Mouse (Mus musculus) liver, embryonic 14.5 days (tissue): ENCODE results near the gene Evx1. TPM values are rescaled to one million over a fixed set of nuclear protein-coding genes. Genes with fewer than 3 reads are reported as not detected.

ENCODE experiments used
- ATAC-seq: fragments of 200-750 bp; cut with Nextera tagmentation; 2 replicates; pipeline ENCODE4 v1.8.0; 2017; ENCODE audit warnings: moderate number of reproducible peaks, mild to moderate bottlenecking, moderate library complexity; ENCODE audit not compliant: insufficient read depth
- DNase-seq, 3 experiments: peaks; one replicate each; pipeline ENCODE4 v3.0.0-alpha.2; 2012 to 2013; ENCODE audit warnings: low read depth in 3 of 3, low spot score in 3 of 3
- H3K27ac ChIP-seq: fragments of 300-500 bp; sonication (generic); 2 replicates; pipeline ENCODE4 v1.5.1; 2014; ENCODE audit warnings: moderate library complexity, mild to moderate bottlenecking, control low read depth, inconsistent platforms
- H3K27me3 ChIP-seq: fragments of 300-500 bp; sonication (generic); 2 replicates; pipeline ENCODE4 v1.6.1; 2014; ENCODE audit warnings: mild to moderate bottlenecking, low read length, moderate library complexity; ENCODE audit not compliant: control insufficient read depth, insufficient read depth
- H3K36me3 ChIP-seq: fragments of 300-500 bp; sonication (generic); replicated peaks from 2 replicates; pipeline ENCODE4 v1.6.1; 2014; ENCODE audit warnings: low read depth; ENCODE audit not compliant: control insufficient read depth, insufficient read depth
- H3K4me1 ChIP-seq, 2 experiments: fragments of 200-500 bp in 1 of 2; fragments of 300-500 bp in 1 of 2; sonication (generic) in 1 of 2; replicated peaks; 2 replicates each; pipeline ENCODE4 v1.6.1; 2012 to 2014; ENCODE audit warnings: antibody characterized with exemption in 1 of 2, inconsistent platforms in 1 of 2, low read length in 1 of 2; ENCODE audit not compliant: control insufficient read depth in 2 of 2, insufficient read depth in 2 of 2
- H3K4me2 ChIP-seq: fragments of 300-500 bp; sonication (generic); 2 replicates; pipeline ENCODE4 v1.6.1; 2014; ENCODE audit warnings: low read depth, mild to moderate bottlenecking, control low read depth, moderate library complexity
- H3K4me3 ChIP-seq, 2 experiments: fragments of 200-500 bp in 1 of 2; fragments of 300-500 bp in 1 of 2; sonication (generic) in 1 of 2; 2 replicates each; pipeline ENCODE4 v1.5.1; 2012 to 2014; ENCODE audit warnings: low read depth in 2 of 2, low read length in 2 of 2, mild to moderate bottlenecking in 2 of 2, control low read depth in 1 of 2, inconsistent platforms in 1 of 2, moderate library complexity in 1 of 2; ENCODE audit not compliant: insufficient read depth in 1 of 2
- H3K9ac ChIP-seq: fragments of 300-500 bp; sonication (generic); replicated peaks from 2 replicates; pipeline ENCODE4 v1.6.1; 2014; ENCODE audit warnings: mild to moderate bottlenecking, control low read depth, moderate library complexity
- H3K9me3 ChIP-seq: fragments of 300-500 bp; sonication (generic); 2 replicates; pipeline ENCODE4 v1.6.1; 2016; ENCODE audit warnings: low read length, mixed read lengths; ENCODE audit not compliant: control insufficient read depth
- CTCF ChIP-seq: IDR thresholded peaks from 2 replicates; pipeline ENCODE4 v1.5.1; 2016; ENCODE audit warnings: antibody characterized with exemption, low read depth, control low read depth
- EP300 ChIP-seq: IDR thresholded peaks from 2 replicates; pipeline ENCODE4 v1.6.1; 2016; ENCODE audit warnings: antibody characterized with exemption, low read depth
- WGBS: fragments of 180-500 bp; shearing (Covaris S2); extraction: QIAGEN DNeasy Blood & Tissue Kit; methylation state at CpG from one replicate; pipeline ENCODE4 v1.1.7; 2014; ENCODE audit not compliant: insufficient replicate concordance; 5-methylcytosine and 5-hydroxymethylcytosine counted together
- polyA plus RNA-seq, 2 experiments: library from polyadenylated mRNA; depleted of rRNA in 1 of 2; stranded (reverse) in 1 of 2; unstranded in 1 of 2; fragments of >200 nt; fragmentation: Nextera tagmentation in 1 of 2; extraction: Ambion mirVana in 1 of 2; gene quantifications; 2 replicates each; pipeline versions ENCODE4 v1.2.1 to v1.2.3; 2012 to 2014

Gene Evx1
- polyA plus RNA-seq, 2 experiments, result not detected

DNA sequence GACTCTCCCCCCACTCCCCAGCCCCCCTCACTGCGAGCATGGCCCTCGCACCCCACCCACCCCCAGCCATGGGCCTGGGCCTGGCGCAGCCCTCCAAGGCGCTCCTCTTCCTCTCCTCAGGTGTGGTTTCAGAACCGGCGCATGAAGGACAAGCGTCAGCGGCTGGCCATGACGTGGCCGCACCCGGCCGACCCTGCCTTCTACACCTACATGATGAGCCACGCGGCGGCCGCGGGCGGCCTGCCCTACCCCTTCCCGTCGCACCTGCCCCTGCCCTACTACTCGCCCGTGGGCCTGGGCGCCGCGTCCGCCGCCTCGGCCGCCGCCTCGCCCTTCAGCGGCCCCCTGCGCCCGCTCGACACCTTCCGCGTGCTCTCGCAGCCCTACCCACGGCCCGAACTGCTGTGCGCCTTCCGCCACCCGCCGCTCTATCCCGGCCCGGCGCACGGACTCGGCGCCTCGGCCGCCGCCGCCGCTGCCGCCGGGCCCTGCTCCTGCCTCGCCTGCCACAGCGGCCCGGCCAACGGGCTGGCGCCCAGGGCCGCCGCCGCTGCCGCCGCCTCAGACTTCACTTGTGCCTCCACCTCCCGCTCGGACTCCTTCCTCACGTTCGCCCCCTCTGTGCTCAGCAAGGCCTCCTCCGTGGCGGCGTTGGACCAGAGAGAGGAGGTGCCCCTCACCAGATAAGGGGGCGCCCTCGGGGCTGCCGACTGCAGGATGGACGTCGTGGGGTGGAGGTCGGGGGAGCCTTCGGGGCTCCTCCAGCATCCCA, 3.3 kb downstream of the Evx1 start:
- no peak for DNase-seq
- 10% methylated on average over 80 of the region's 81 CpGs for WGBS
- peak overlapping the region in 1 of 2 experiments; percentile 3; a peak in 1 of 4 replicates for H3K4me3 ChIP-seq
- H3K36me3 ChIP-seq, result no peaks in the 10 kb centered on the region
- no peak overlapping the region for H3K27ac ChIP-seq
- peaks cover 97% of the 10 kb centered on the region for H3K27me3 ChIP-seq
- no peak for TF ChIP-seq CTCF
- no peak for TF ChIP-seq EP300
- no peaks in the 10 kb centered on the region for H3K4me1 ChIP-seq
- no peak for ATAC-seq
- no peak overlapping the region for H3K4me2 ChIP-seq
- no peak overlapping the region for H3K9ac ChIP-seq
- no peaks in the 10 kb centered on the region for H3K9me3 ChIP-seq

GRCm38 (mm10) chr6:52317461-52318180, 4.3 kb downstream of the Evx1 start:
- DNase-seq, result no peak
- no peak for ATAC-seq
- 45% methylated on average over 14 of the region's 14 CpGs for WGBS
- Histone ChIP-seq H3K4me2 (no peak overlapping the region), H3K4me3 (no peak overlapping the region), H3K27me3 (peaks cover 97% of the 10 kb centered on the region), H3K4me1 (no peaks in the 10 kb centered on the region), H3K36me3 (no peaks in the 10 kb centered on the region), H3K9ac (no peak overlapping the region), H3K9me3 (no peaks in the 10 kb centered on the region), H3K27ac (no peak overlapping the region)
- TF ChIP-seq EP300, result no peak
- no peak for TF ChIP-seq CTCF

DNA sequence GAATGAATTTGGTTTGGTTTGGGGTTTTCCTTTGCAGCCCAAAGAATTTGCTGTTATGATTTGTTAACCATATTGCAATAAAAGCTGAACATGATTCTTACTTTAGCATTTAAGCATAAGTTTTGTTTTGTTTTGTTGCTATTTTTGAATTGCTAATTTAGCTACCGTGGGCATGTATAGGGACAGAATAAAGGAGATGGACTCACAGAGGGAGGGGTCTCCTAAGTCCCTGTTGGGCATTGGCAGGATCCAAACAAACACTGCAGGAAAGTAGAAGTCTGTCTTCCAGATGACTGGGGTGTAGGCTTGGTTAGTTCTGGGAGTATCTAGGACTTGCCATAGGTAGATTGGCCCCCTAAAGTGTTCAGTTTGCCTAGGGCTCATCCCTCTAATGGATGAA, 5.0 kb downstream of the Evx1 start:
- Histone ChIP-seq H3K27ac (no peak overlapping the region), H3K4me1 (no peaks in the 10 kb centered on the region), H3K9ac (no peak overlapping the region), H3K4me3 (no peak overlapping the region), H3K4me2 (no peak overlapping the region), H3K27me3 (peaks cover 97% of the 10 kb centered on the region), H3K36me3 (no peaks in the 10 kb centered on the region), H3K9me3 (no peaks in the 10 kb centered on the region)
- DNase-seq, result no peak
- ATAC-seq, result no peak
- TF ChIP-seq CTCF, result no peak
- TF ChIP-seq EP300, result no peak
- WGBS, result 45% methylated on average over 1 of the region's 1 CpGs

DNA sequence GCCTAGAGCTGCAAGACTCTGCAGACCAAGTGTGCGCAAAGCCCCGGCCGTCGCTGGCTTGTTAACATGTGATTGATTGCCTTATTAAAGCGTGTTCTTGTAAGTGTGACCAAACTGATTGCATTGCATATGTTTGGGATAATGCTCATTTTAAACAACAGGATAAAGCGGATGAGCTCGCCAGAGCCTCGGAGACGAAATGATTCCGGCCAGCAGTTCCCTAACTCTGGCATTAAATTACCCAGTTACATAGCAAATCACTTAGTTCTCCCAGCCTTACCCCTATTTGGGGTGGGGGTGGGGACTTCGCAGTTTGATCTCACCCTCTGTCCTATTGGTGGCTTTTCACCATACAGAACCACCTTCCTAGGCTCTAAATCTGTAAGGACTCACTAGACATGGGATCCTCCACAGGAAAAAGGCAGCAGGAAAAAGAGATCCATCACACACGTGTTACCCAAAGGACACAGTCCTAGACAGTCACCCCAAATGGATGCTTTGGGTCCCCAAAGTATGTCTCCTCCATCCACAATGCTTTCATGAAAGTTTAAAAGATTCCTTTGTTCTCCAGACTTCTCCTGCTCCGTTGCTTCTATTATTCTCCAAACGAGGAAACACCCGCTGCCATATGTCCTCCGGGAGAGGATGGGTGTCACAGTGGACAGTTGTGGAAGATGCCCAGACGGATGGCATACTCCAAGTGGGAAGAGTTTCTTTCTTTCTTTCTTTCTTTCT, 6.8 kb downstream of the Evx1 start:
- Histone ChIP-seq H3K4me1 (no peaks in the 10 kb centered on the region), H3K27ac (no peak overlapping the region), H3K9me3 (no peaks in the 10 kb centered on the region), H3K4me3 (no peak overlapping the region), H3K36me3 (no peaks in the 10 kb centered on the region), H3K9ac (no peak overlapping the region), H3K4me2 (no peak overlapping the region), H3K27me3 (peaks cover 94% of the 10 kb centered on the region)
- ATAC-seq, result no peak
- DNase-seq, result no peak
- TF ChIP-seq EP300, result no peak
- no peak for TF ChIP-seq CTCF
- WGBS, result 4% methylated on average over 17 of the region's 17 CpGs
